Comparison of ENCODE assay signal across 8 mouse cellular contexts in genomic region chr19:8941515-8942217, GRCm38 (mm10). TPM values are rescaled to one million over a fixed set of nuclear protein-coding genes. Genes with fewer than 3 reads are reported as not detected.
DNase-seq lines count a peak whose midpoint lies in the region; ATAC-seq and TF ChIP-seq lines count a peak whose summit lies in the region.

TSS of gene Mta2 (plus strand) at chr19:8941875.

- H3K4me3 ChIP-seq in bone marrow macrophage, adult 2 months (ENCODE audit: insufficient read depth, low read length): peak within 1 kb of the TSS; percentile 93
- peak within 1 kb of the TSS; percentile 55 for H3K4me3 ChIP-seq in embryonic fibroblast, embryonic 13.5 days (ENCODE audit: insufficient read depth, low read length)
- H3K4me3 ChIP-seq in kidney, embryonic 14.5 days (ENCODE audit: low read length): peak within 1 kb of the TSS; percentile 97
- H3K4me3 ChIP-seq in limb, embryonic 15.5 days: peak within 1 kb of the TSS; percentile 90

- H3K4me2 ChIP-seq in kidney, embryonic 14.5 days (replicated peaks; ENCODE audit: low read depth, low read length): peak within 1 kb of the TSS; percentile 60
- H3K4me2 ChIP-seq in limb, embryonic 15.5 days: peak within 1 kb of the TSS; percentile 64

- under 1% methylated on average over 64 of the region's 64 CpGs for WGBS in kidney, embryonic 14.5 days
- WGBS in limb, embryonic 15.5 days: under 1% methylated on average over 64 of the region's 64 CpGs

- TF ChIP-seq POLR2A in bone marrow macrophage, adult 2 months (IDR thresholded peaks at IDR 0.05; ENCODE audit: borderline replicate concordance, low read depth, low read length): no peak
- peak; percentile 86 for TF ChIP-seq POLR2A in embryonic fibroblast, embryonic 13.5 days (IDR thresholded peaks at IDR 0.05; ENCODE audit: low read depth, low read length)

- H3K27me3 ChIP-seq in kidney, embryonic 14.5 days (ENCODE audit: control insufficient read depth, insufficient read depth, low read length): no peaks in the 10 kb centered on the region
- no peaks in the 10 kb centered on the region for H3K27me3 ChIP-seq in limb, embryonic 15.5 days

- peaks cover 48% of the 10 kb centered on the region for H3K36me3 ChIP-seq in kidney, embryonic 14.5 days (ENCODE audit: control insufficient read depth, insufficient read depth, low read length)
- peaks cover 48% of the 10 kb centered on the region for H3K36me3 ChIP-seq in limb, embryonic 15.5 days

- peak within 1 kb of the TSS; percentile 84 for H3K27ac ChIP-seq in bone marrow macrophage, adult 2 months (ENCODE audit: insufficient read depth, low read depth, low read length)
- H3K27ac ChIP-seq in embryonic fibroblast, embryonic 13.5 days (ENCODE audit: insufficient read depth, low read length): peak within 1 kb of the TSS; percentile 72
- H3K27ac ChIP-seq in kidney, embryonic 14.5 days (ENCODE audit: low read depth, low read length): peak within 1 kb of the TSS; percentile 99
- peak within 1 kb of the TSS; percentile 98 for H3K27ac ChIP-seq in limb, embryonic 15.5 days

- peak; percentile 99 for DNase-seq in A20 (ENCODE audit: low read depth, low spot score)
- peak; percentile 90 to 93 for DNase-seq in heart, adult 9 months (ENCODE audit: low spot score in 2 of 2)
- DNase-seq in monocyte, adult 2 months (ENCODE audit: low read depth in 1 of 2, low spot score in 2 of 2): peak; percentile 84 to 86
- peak; percentile 97 for DNase-seq in spleen, postnatal 36 days (ENCODE audit: low spot score in 2 of 2)

- no peaks in the 10 kb centered on the region for H3K9me3 ChIP-seq in kidney, embryonic 14.5 days (ENCODE audit: control insufficient read depth, low read length)
- no peaks in the 10 kb centered on the region for H3K9me3 ChIP-seq in limb, embryonic 15.5 days

- TF ChIP-seq CTCF in bone marrow macrophage, adult 2 months (IDR thresholded peaks at IDR 0.05; ENCODE audit: low read depth, low read length): no peak
- TF ChIP-seq CTCF in embryonic fibroblast, embryonic 13.5 days (IDR thresholded peaks at IDR 0.05; ENCODE audit: borderline replicate concordance, insufficient read depth, low read length): no peak

- ATAC-seq in kidney, embryonic 14.5 days (ENCODE audit: low FRiP score, low TSS enrichment): peak; percentile 95
- peak; percentile 92 for ATAC-seq in limb, embryonic 15.5 days (ENCODE audit: insufficient number of reproducible peaks, low FRiP score, low TSS enrichment, low read depth)

- peaks cover 35% of the 10 kb centered on the region for H3K4me1 ChIP-seq in bone marrow macrophage, adult 2 months (ENCODE audit: control insufficient read depth, insufficient read depth, low read length)
- peaks cover 6% of the 10 kb centered on the region for H3K4me1 ChIP-seq in embryonic fibroblast, embryonic 13.5 days (ENCODE audit: control insufficient read depth, insufficient read depth, low read length)
- peaks cover 23% of the 10 kb centered on the region for H3K4me1 ChIP-seq in kidney, embryonic 14.5 days (ENCODE audit: control insufficient read depth, insufficient read depth, low read length)
- peaks cover 37% of the 10 kb centered on the region for H3K4me1 ChIP-seq in limb, embryonic 15.5 days

- H3K9ac ChIP-seq in kidney, embryonic 14.5 days (ENCODE audit: low read depth, low read length): peak within 1 kb of the TSS; percentile 99
- H3K9ac ChIP-seq in limb, embryonic 15.5 days: peak within 1 kb of the TSS; percentile 94

RNA-seq across cellular contexts. Expression of gene Mta2, which starts in this region (rescaled TPM):
- polyA plus RNA-seq in bone marrow macrophage, adult 2 months (2012; ENCODE audit: insufficient read depth, insufficient read length, missing spikeins): 78.6 and 81.2 TPM in 2 replicates
- polyA plus RNA-seq in embryonic fibroblast, embryonic 13.5 days (2011; ENCODE audit: insufficient read length, low read depth, missing spikeins): 101 and 102 TPM in 2 replicates
- 45.3 and 67.2 TPM in 2 replicates for polyA plus RNA-seq in kidney, embryonic 14.5 days (2014; fragmentation: Nextera tagmentation; extraction: Ambion mirVana)
- polyA plus RNA-seq in limb, embryonic 15.5 days (2015; fragmentation: Nextera tagmentation; extraction: Ambion mirVana): 155 and 160 TPM in 2 replicates

Comparison
In these comparisons a context has a peak if more than half of its experiments do, and no peak if none do; other contexts are left out.
1. Peak in every context shown above with its lines: DNase-seq, ATAC-seq, H3K4me3 ChIP-seq and H3K27ac ChIP-seq.